Mouse (Mus musculus): ENCODE measurements around the gene Zfp26. TPM values are rescaled to one million over a fixed set of nuclear protein-coding genes. Genes with fewer than 3 reads are reported as not detected.

The Zfp26 gene
- polyA plus RNA-seq, 1 experiment: 6.6 TPM

DNA sequence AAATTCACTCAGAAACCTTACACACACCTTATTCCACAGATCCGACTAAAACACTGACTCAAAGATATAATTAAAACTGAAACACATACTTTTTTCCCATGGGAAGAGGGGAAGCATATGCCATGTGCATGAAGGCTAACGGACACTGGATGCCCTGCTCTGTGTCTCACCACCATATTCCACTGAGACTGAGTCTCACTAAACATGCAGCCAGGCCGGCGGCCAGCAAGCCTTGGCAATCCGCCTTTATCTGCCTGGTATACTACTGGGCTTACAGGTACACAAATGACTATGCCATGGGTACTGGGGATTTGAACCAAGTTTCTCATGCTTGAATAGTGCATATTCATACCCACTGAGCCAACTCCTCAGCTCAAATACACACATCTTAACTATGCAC, 19.4 kb upstream of the Zfp26 start:
- H3K4me1 ChIP-seq (ENCODE audit: control insufficient read depth, insufficient read depth, low read length): no peaks in the 10 kb centered on the region
- WGBS: 93% methylated on average over 5 of the region's 5 CpGs
- no peak overlapping the region for H3K27ac ChIP-seq (ENCODE audit: control insufficient read depth, insufficient read depth, low read depth, low read length, poor library complexity)
- TF ChIP-seq POLR2A (IDR thresholded peaks at IDR 0.05; ENCODE audit: borderline replicate concordance, control insufficient read depth, low read depth, low read length) (no peak), CTCF (IDR thresholded peaks at IDR 0.05; ENCODE audit: control insufficient read depth, insufficient read depth, low read length) (no peak)
- H3K4me3 ChIP-seq (replicated peaks; ENCODE audit: control insufficient read depth, low read depth, low read length): no peak overlapping the region

- Histone ChIP-seq H3K4me1 (ENCODE audit: control insufficient read depth, insufficient read depth, low read length) (no peaks in the 10 kb centered on the region), H3K4me3 (replicated peaks; ENCODE audit: control insufficient read depth, low read depth, low read length) (no peak overlapping the region), H3K27ac (ENCODE audit: control insufficient read depth, insufficient read depth, low read depth, low read length, poor library complexity) (no peak overlapping the region)
- TF ChIP-seq POLR2A (IDR thresholded peaks at IDR 0.05; ENCODE audit: borderline replicate concordance, control insufficient read depth, low read depth, low read length): no peak
- TF ChIP-seq CTCF (IDR thresholded peaks at IDR 0.05; ENCODE audit: control insufficient read depth, insufficient read depth, low read length): no peak
- WGBS: 73% methylated on average over 1 of the region's 1 CpGs
Measured at GRCm38 (mm10) chr9:20476632-20477031, 16.7 kb upstream of the Zfp26 start.

GRCm38 (mm10) chr9:20466761-20467442, 6.9 kb upstream of the Zfp26 start:
- no peak overlapping the region for H3K4me3 ChIP-seq (replicated peaks; ENCODE audit: control insufficient read depth, low read depth, low read length)
- no peak overlapping the region for H3K27ac ChIP-seq (ENCODE audit: control insufficient read depth, insufficient read depth, low read depth, low read length, poor library complexity)
- H3K4me1 ChIP-seq (ENCODE audit: control insufficient read depth, insufficient read depth, low read length): no peaks in the 10 kb centered on the region
- TF ChIP-seq CTCF (IDR thresholded peaks at IDR 0.05; ENCODE audit: control insufficient read depth, insufficient read depth, low read length) (peak; percentile 55), POLR2A (IDR thresholded peaks at IDR 0.05; ENCODE audit: borderline replicate concordance, control insufficient read depth, low read depth, low read length) (no peak)
- 53% methylated on average over 7 of the region's 7 CpGs for WGBS

DNA sequence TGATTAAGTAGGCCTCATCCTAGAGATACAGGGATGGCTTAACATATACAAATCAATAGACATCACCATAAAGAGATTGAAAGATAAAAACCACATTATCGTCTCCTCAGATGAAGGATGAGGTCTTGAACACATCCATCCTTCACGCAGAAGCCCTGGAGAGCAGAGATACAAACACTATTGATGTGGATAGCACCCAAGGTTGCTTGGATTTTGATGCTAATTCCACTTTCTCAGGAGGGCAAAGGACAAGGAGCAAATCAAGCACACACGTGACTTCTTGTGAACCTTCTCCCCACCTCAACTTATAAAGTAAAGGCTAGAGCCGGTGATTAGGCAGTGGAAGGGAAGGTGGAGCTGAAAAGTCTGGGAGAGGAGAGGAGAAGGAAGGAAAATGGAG, 6.3 kb downstream of the Zfp26 start:
- 83% methylated on average over 4 of the region's 4 CpGs for WGBS
- Histone ChIP-seq H3K27ac (ENCODE audit: control insufficient read depth, insufficient read depth, low read depth, low read length, poor library complexity) (no peak overlapping the region), H3K4me1 (ENCODE audit: control insufficient read depth, insufficient read depth, low read length) (no peaks in the 10 kb centered on the region), H3K4me3 (replicated peaks; ENCODE audit: control insufficient read depth, low read depth, low read length) (no peak overlapping the region)
- TF ChIP-seq POLR2A (IDR thresholded peaks at IDR 0.05; ENCODE audit: borderline replicate concordance, control insufficient read depth, low read depth, low read length) (no peak), CTCF (IDR thresholded peaks at IDR 0.05; ENCODE audit: control insufficient read depth, insufficient read depth, low read length) (no peak)

GRCm38 (mm10) chr9:20451493-20451892, 8.5 kb downstream of the Zfp26 start:
- no peaks in the 10 kb centered on the region for H3K4me1 ChIP-seq (ENCODE audit: control insufficient read depth, insufficient read depth, low read length)
- TF ChIP-seq POLR2A (IDR thresholded peaks at IDR 0.05; ENCODE audit: borderline replicate concordance, control insufficient read depth, low read depth, low read length): no peak
- no peak for TF ChIP-seq CTCF (IDR thresholded peaks at IDR 0.05; ENCODE audit: control insufficient read depth, insufficient read depth, low read length)
- 90% methylated on average over 1 of the region's 1 CpGs for WGBS
- H3K27ac ChIP-seq (ENCODE audit: control insufficient read depth, insufficient read depth, low read depth, low read length, poor library complexity): no peak overlapping the region
- H3K4me3 ChIP-seq (replicated peaks; ENCODE audit: control insufficient read depth, low read depth, low read length): no peak overlapping the region

DNA sequence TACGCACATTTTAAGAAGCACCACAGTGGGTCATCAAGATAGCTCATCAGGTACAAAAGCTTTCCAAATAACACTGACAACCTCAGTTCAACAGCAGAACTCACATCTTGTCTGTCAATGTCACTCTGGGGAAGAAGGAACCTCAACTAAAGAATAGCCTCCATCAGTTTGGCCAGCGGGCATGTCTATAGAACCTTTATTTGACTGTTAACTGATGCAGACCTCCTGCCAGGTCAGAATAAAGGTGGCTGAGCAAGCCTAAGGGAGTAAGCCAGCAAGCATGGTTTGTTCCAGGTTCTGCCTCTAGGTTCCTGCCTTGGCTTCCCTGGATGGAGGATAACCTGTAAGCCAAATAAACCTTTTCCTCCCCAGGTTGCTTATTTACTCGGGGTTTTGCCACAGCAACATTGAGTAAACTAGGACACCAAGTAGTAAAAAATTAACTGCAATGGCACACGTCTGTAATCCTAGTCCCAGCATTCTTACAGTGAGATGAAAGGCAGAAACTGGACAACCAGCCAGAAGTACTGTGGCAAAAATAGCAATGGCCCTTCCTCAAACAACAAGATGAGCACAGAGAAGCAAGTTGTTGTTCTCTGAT, 16.7 kb downstream of the Zfp26 start:
- H3K4me3 ChIP-seq (replicated peaks; ENCODE audit: control insufficient read depth, low read depth, low read length): no peak overlapping the region
- WGBS: 92% methylated on average over 4 of the region's 4 CpGs

DNA sequence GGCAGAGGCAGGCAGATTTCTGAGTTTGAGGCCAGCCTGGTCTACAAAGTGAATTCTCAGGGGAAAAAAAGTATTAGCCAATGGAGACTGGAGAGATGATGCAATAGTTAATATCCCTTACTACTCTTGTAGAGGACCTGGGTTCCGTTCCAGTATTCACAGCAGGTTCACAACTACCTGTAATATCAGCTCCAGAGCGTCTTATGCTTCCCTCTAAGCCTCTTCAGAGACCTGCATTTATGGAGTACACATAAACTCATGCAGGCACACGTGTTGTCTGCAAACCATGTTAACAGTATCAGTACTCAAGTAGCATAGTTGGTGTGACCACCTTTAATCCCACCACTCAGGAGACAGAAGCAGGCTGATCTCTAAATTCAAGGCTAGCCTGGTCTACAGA, 30.0 kb downstream of the Zfp26 start:
- Histone ChIP-seq H3K27ac (ENCODE audit: control insufficient read depth, insufficient read depth, low read depth, low read length, poor library complexity) (no peak overlapping the region), H3K4me3 (replicated peaks; ENCODE audit: control insufficient read depth, low read depth, low read length) (no peak overlapping the region), H3K4me1 (ENCODE audit: control insufficient read depth, insufficient read depth, low read length) (no peaks in the 10 kb centered on the region)
- no peak for TF ChIP-seq CTCF (IDR thresholded peaks at IDR 0.05; ENCODE audit: control insufficient read depth, insufficient read depth, low read length)
- no peak for TF ChIP-seq POLR2A (IDR thresholded peaks at IDR 0.05; ENCODE audit: borderline replicate concordance, control insufficient read depth, low read depth, low read length)
- WGBS: 80% methylated on average over 3 of the region's 3 CpGs

More for the DNA sequence above, 16.7 kb downstream of the Zfp26 start:
- H3K27ac ChIP-seq (ENCODE audit: control insufficient read depth, insufficient read depth, low read depth, low read length, poor library complexity): no peak overlapping the region
- H3K4me1 ChIP-seq (ENCODE audit: control insufficient read depth, insufficient read depth, low read length): no peaks in the 10 kb centered on the region
- TF ChIP-seq CTCF (IDR thresholded peaks at IDR 0.05; ENCODE audit: control insufficient read depth, insufficient read depth, low read length) (no peak), POLR2A (IDR thresholded peaks at IDR 0.05; ENCODE audit: borderline replicate concordance, control insufficient read depth, low read depth, low read length) (no peak)

DNA sequence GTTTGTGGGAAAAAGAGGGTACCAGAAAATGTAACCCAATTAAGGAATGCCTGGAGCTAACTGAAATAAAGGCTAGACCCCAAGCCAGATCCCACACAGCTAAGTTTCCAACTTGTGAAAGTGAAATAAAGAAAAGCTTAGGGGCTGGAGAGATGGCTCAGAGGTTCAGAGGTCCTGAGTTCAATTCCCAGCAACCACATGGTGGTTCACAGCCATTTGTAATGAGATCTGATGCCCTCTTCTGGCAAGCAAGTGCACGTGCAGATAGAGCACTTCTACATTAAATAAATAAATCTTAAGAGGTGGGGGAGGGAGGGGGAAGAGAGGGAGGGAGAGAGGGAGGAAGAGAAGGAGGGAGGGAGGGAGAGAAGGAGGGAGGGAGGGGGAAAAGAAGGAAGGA, 48.5 kb downstream of the Zfp26 start:
- Histone ChIP-seq H3K4me3 (replicated peaks; ENCODE audit: control insufficient read depth, low read depth, low read length) (no peak overlapping the region), H3K4me1 (ENCODE audit: control insufficient read depth, insufficient read depth, low read length) (no peaks in the 10 kb centered on the region), H3K27ac (ENCODE audit: control insufficient read depth, insufficient read depth, low read depth, low read length, poor library complexity) (no peak overlapping the region)
- no peak for TF ChIP-seq POLR2A (IDR thresholded peaks at IDR 0.05; ENCODE audit: borderline replicate concordance, control insufficient read depth, low read depth, low read length)
- no peak for TF ChIP-seq CTCF (IDR thresholded peaks at IDR 0.05; ENCODE audit: control insufficient read depth, insufficient read depth, low read length)
- WGBS: 28% methylated on average over 1 of the region's 1 CpGs

All from bone marrow, adult 2 months (tissue).